In genomic region chr4:151458686-151459085, GRCm38 (mm10) we compare ENCODE assay signal across 16 mouse cellular contexts.
"Had no signal": no experiment of that assay in that cellular context is flagged by ENCODE, and none has a peak within 500 bp of the region (broad histone marks: within the 10 kb centered on the region; RNA-seq: fewer than 3 reads in every experiment).

No protein-coding gene starts in this region.

- H3K9ac ChIP-seq: limb, embryonic 13.5 days; liver, embryonic 14.5 days; neural tube, embryonic 12.5 days; stomach, embryonic 15.5 days had no signal

- H3K4me1 ChIP-seq: limb, embryonic 13.5 days; stomach, embryonic 15.5 days had no signal

- H3K27ac ChIP-seq: kidney, postnatal 0 days; limb, embryonic 13.5 days; liver, embryonic 14.5 days; neural tube, embryonic 12.5 days; stomach, embryonic 15.5 days had no signal

- H3K36me3 ChIP-seq: limb, embryonic 13.5 days; neural tube, embryonic 12.5 days; stomach, embryonic 15.5 days had no signal

- DNase-seq: kidney, adult 11 months; kidney, adult 9 months; kidney, postnatal 36 days; layer of hippocampus, adult 9-11 months; layer of hippocampus, postnatal 36 days; lung, adult 18-20 months; retina, postnatal 1 day; right cerebral cortex, postnatal 14 days; thymus, adult 2 months; thymus, postnatal 36 days had no signal

- H3K4me3 ChIP-seq: limb, embryonic 13.5 days; myocyte; neural tube, embryonic 12.5 days; stomach, embryonic 15.5 days had no signal

- H3K9me3 ChIP-seq: limb, embryonic 13.5 days; neural tube, embryonic 12.5 days; stomach, embryonic 15.5 days had no signal

- H3K4me2 ChIP-seq: limb, embryonic 13.5 days; neural tube, embryonic 12.5 days; stomach, embryonic 15.5 days had no signal

- H3K27me3 ChIP-seq: neural tube, embryonic 12.5 days; stomach, embryonic 15.5 days had no signal
